Mouse (Mus musculus) telencephalon, adult 2 months (tissue): ENCODE data around the gene Snrpb2.

Experiments used
- DNase-seq: peaks from one replicate; pipeline ENCODE4 v3.0.0-alpha.2; 2011; ENCODE audit warnings: low read depth, low spot score

Gene Snrpb2

DNA sequence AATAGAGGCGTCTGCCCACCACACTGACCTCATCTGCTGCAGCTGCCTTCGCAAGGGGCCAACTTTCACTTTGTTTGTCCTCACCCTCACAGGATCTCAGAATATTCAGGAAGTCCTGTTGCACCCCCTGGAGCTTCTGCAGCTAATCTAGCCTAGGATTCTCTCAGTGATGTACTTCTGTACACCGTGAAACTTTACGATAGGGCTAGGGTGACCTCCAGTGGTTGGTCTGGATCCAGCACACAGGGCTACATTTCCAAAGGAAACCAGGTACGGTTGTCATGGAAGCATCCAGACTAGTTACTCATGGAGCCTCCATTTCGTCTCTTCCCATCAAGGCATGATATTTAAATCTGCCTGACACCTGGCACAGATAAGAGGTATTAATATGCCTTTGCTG lies 30.9 kb downstream of the Snrpb2 start:
- peak; percentile 84 for DNase-seq

DNA sequence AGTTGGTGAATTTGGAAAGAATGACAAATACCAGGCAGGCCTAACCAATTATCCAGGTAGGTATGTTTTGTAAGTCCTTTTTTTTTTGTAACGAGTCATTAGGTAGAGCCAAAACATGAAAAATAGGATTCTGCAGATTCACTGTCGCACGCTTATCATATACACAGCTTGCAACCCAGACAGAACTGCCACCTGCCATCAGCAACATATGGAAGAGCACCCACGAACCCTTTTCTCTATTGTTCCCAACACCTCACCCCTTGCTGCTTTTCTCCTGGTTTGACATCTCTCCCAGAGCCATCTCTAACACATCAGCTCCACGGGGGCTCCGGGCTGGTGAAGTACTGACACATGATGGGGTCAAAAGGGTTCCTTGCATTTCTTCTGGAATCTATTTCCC lies 31.9 kb downstream of the Snrpb2 start:
- DNase-seq: no peak

- no peak for DNase-seq
Measured at GRCm38 (mm10) chr2:143097170-143097569, 34.3 kb downstream of the Snrpb2 start.

GRCm38 (mm10) chr2:143113859-143114258 lies 51.0 kb downstream of the Snrpb2 start:
- DNase-seq: peak; percentile 64

DNA sequence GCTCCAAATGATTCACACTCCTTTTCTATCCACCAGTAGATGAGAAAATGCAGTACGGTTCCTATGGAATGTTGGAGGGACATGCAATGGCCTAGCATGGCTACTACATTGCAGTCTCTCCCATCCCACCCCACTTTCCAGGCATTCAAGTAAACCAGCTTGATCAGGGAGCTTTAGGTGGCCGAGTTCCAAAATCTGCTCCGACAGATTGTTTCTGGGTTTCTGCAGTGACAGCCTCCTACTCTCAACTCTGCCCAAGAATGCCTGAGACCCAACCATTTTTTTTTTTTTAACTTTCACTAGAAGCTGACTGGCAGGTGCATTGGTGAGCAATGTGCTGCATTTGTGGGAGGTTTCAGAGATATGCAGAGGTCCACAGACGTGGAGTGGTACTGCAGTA lies 51.9 kb downstream of the Snrpb2 start:
- DNase-seq: peak; percentile 88

DNA sequence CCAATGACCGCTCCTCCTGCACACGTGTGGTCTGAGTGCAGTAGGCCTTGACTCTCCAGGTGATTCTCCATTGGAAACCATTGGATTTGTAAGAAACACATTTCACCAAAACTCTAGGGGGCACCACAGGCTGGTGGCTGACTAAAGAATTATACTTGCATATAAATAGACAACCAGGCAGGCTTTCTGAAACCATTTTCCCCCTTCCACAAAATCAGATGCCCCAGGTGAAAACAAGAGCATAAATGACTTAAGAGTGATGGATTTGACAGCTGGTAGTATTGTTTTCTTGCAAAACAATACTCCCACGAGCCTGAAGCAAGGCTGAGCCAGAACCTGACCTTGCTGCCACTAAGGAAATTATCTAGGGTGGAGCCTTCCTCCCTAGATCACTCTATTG lies 54.6 kb downstream of the Snrpb2 start:
- DNase-seq: peak; percentile 64

GRCm38 (mm10) chr2:143118221-143118620 lies 55.4 kb downstream of the Snrpb2 start:
- DNase-seq: no peak
